Mouse (Mus musculus) MEL (cell line): ENCODE measurements around the gene Adam12. TPM values are rescaled to one million over a fixed set of nuclear protein-coding genes. Genes with fewer than 3 reads are reported as not detected.

ENCODE experiments used
- DNase-seq: peaks from one replicate; pipeline ENCODE4 v3.0.0; 2011; ENCODE audit warnings: low read depth, low spot score
- H3K27ac ChIP-seq: 2 replicates; pipeline ENCODE4 v1.5.1; 2012; ENCODE audit warnings: low read depth, mild to moderate bottlenecking, control low read depth, low read length, moderate library complexity; ENCODE audit not compliant: control insufficient read depth
- H3K27me3 ChIP-seq, 2 experiments: fragments of 150-350 bp in 1 of 2; sonication (generic) in 1 of 2; 2 replicates each; pipeline ENCODE4 v1.6.1; 2012; ENCODE audit warnings: low read length in 2 of 2, mild to moderate bottlenecking in 2 of 2, improper control_type of control experiment in 1 of 2, moderate library complexity in 1 of 2; ENCODE audit not compliant: insufficient read depth in 2 of 2, control insufficient read depth in 1 of 2
- H3K36me3 ChIP-seq, 2 experiments: 2 replicates each; pipeline ENCODE4 v1.6.1; 2012 to 2014; ENCODE audit warnings: low read length in 2 of 2, improper control_type of control experiment in 1 of 2, inconsistent platforms in 1 of 2, mild to moderate bottlenecking in 1 of 2; ENCODE audit not compliant: insufficient read depth in 2 of 2, control insufficient read depth in 1 of 2
- H3K4me1 ChIP-seq, 2 experiments: fragments of 150-350 bp in 1 of 2; sonication (generic) in 1 of 2; 2 replicates each; pipeline ENCODE4 v1.6.1; 2012; ENCODE audit warnings: low read length in 2 of 2, improper control_type of control experiment in 1 of 2, mild to moderate bottlenecking in 1 of 2; ENCODE audit not compliant: insufficient read depth in 2 of 2, control insufficient read depth in 1 of 2
- H3K4me3 ChIP-seq, 2 experiments: fragments of 150-350 bp in 1 of 2; sonication (generic) in 1 of 2; 2 replicates each; pipeline ENCODE4 v1.5.1; 2012; ENCODE audit warnings: low read depth in 2 of 2, low read length in 2 of 2, mild to moderate bottlenecking in 2 of 2, moderate library complexity in 2 of 2, control low read depth in 1 of 2, improper control_type of control experiment in 1 of 2; ENCODE audit not compliant: control insufficient read depth in 1 of 2, insufficient read depth in 1 of 2
- H3K79me2 ChIP-seq: 2 replicates; pipeline ENCODE4 v1.6.1; 2012; ENCODE audit warnings: mild to moderate bottlenecking, low read length, moderate library complexity; ENCODE audit not compliant: control insufficient read depth, poor library complexity, insufficient read depth
- H3K9ac ChIP-seq: 2 replicates; pipeline ENCODE4 v1.6.1; 2012; ENCODE audit warnings: low read depth, mild to moderate bottlenecking, control low read depth, low read length, moderate library complexity; ENCODE audit not compliant: control insufficient read depth, poor library complexity, severe bottlenecking
- H3K9me3 ChIP-seq: fragments of 150-350 bp; sonication (generic); replicated peaks from 2 replicates; pipeline ENCODE4 v1.6.1; 2012; ENCODE audit warnings: mild to moderate bottlenecking, low read length, improper control_type of control experiment, moderate library complexity; ENCODE audit not compliant: insufficient read depth
- CHD1 ChIP-seq: IDR thresholded peaks from 2 replicates; pipeline ENCODE4 v1.6.1; 2012; ENCODE audit warnings: low read depth, mild to moderate bottlenecking, inconsistent platforms, low read length, improper control_type of control experiment
- EP300 ChIP-seq, 2 experiments: IDR thresholded peaks; 2 replicates each; pipeline ENCODE4 v1.6.1; 2011; ENCODE audit warnings: improper control_type of control experiment in 2 of 2, low read length in 2 of 2, low read depth in 1 of 2, mild to moderate bottlenecking in 1 of 2
- ETS1 ChIP-seq: IDR thresholded peaks from 2 replicates; pipeline ENCODE4 v1.6.1; 2012; ENCODE audit warnings: low read depth, mild to moderate bottlenecking, inconsistent platforms, low read length, improper control_type of control experiment, moderate library complexity
- HCFC1 ChIP-seq: IDR thresholded peaks from 2 replicates; pipeline ENCODE4 v1.6.1; 2012; ENCODE audit warnings: low read depth, mild to moderate bottlenecking, inconsistent platforms, low read length, improper control_type of control experiment, moderate library complexity
- MAX ChIP-seq: IDR thresholded peaks from 2 replicates; pipeline ENCODE4 v1.6.1; 2011; ENCODE audit warnings: low read length, improper control_type of control experiment
- MAZ ChIP-seq: IDR thresholded peaks from 2 replicates; pipeline ENCODE4 v1.6.1; 2012; ENCODE audit warnings: low read depth, mild to moderate bottlenecking, inconsistent platforms, low read length, improper control_type of control experiment
- MEF2A ChIP-seq: IDR thresholded peaks from 2 replicates; pipeline ENCODE4 v1.6.1; 2014; ENCODE audit warnings: low read depth, mild to moderate bottlenecking, inconsistent platforms, low read length, improper control_type of control experiment; ENCODE audit not compliant: poor library complexity, insufficient replicate concordance, severe bottlenecking; ENCODE audit errors: extremely low read depth
- NELFE ChIP-seq: IDR thresholded peaks from 2 replicates; pipeline ENCODE4 v1.6.1; 2011; ENCODE audit warnings: low read depth, low read length, improper control_type of control experiment
- NRF1 ChIP-seq: IDR thresholded peaks from 2 replicates; pipeline ENCODE4 v1.6.1; 2014; ENCODE audit warnings: low read depth, mild to moderate bottlenecking, inconsistent platforms, low read length, improper control_type of control experiment, moderate library complexity; ENCODE audit not compliant: poor library complexity, insufficient read depth, severe bottlenecking
- POLR2A ChIP-seq, 2 experiments: IDR thresholded peaks; 2 replicates each; pipeline ENCODE4 v1.6.1; 2011 to 2012; ENCODE audit warnings: low read length in 2 of 2, mild to moderate bottlenecking in 2 of 2, control low read depth in 1 of 2, improper control_type of control experiment in 1 of 2, low read depth in 1 of 2, moderate library complexity in 1 of 2; ENCODE audit not compliant: control insufficient read depth in 1 of 2, insufficient read depth in 1 of 2, poor library complexity in 1 of 2
- POLR2AphosphoS2 ChIP-seq: IDR thresholded peaks from 2 replicates; pipeline ENCODE4 v1.6.1; 2011; ENCODE audit warnings: low read length, improper control_type of control experiment
- RCOR1 ChIP-seq: IDR thresholded peaks from 2 replicates; pipeline ENCODE4 v1.6.1; 2012; ENCODE audit warnings: low read depth, mild to moderate bottlenecking, inconsistent platforms, low read length, improper control_type of control experiment
- TAL1 ChIP-seq: IDR thresholded peaks from 2 replicates; pipeline ENCODE4 v1.6.1; 2012; ENCODE audit warnings: mild to moderate bottlenecking, inconsistent platforms, low read length, moderate library complexity, mixed read lengths
- TBP ChIP-seq: IDR thresholded peaks from 2 replicates; pipeline ENCODE4 v1.8.0; 2011; ENCODE audit warnings: low read depth, low read length, improper control_type of control experiment
- UBTF ChIP-seq: IDR thresholded peaks from 2 replicates; pipeline ENCODE4 v1.6.1; 2012; ENCODE audit warnings: low read depth, mild to moderate bottlenecking, inconsistent platforms, low read length, improper control_type of control experiment, moderate library complexity, borderline replicate concordance; ENCODE audit not compliant: insufficient read depth
- USF1 ChIP-seq: IDR thresholded peaks from 2 replicates; pipeline ENCODE4 v1.6.1; 2014; ENCODE audit warnings: low read depth, mild to moderate bottlenecking, inconsistent platforms, low read length, improper control_type of control experiment, moderate library complexity
- ZMIZ1 ChIP-seq: IDR thresholded peaks from 2 replicates; pipeline ENCODE4 v1.6.1; 2012; ENCODE audit warnings: low read depth, mild to moderate bottlenecking, inconsistent platforms, low read length, improper control_type of control experiment, moderate library complexity
- ZNF384 ChIP-seq: IDR thresholded peaks from 2 replicates; pipeline ENCODE4 v1.6.1; 2012; ENCODE audit warnings: low read depth, mild to moderate bottlenecking, inconsistent platforms, low read length, improper control_type of control experiment
- polyA plus RNA-seq, 2 experiments: library from polyadenylated mRNA; stranded (reverse) in 1 of 2; unstranded in 1 of 2; fragments of >175 nt in 1 of 2; fragments of >200 nt in 1 of 2; gene quantifications; 2 replicates each; pipeline versions ENCODE4 v1.2.1 to v1.2.4; 2012; ENCODE audit warnings: low replicate concordance in 2 of 2, low read depth in 1 of 2; ENCODE audit not compliant: insufficient read length in 2 of 2, insufficient read depth in 1 of 2, missing spikeins in 1 of 2
- total RNA-seq: library from RNA; depleted of rRNA; stranded (reverse); fragments of 300-350 nt; gene quantifications from 2 replicates; pipeline ENCODE4 v1.2.3, GENCODE M21; 2012

Gene Adam12
- total and polyA plus RNA-seq, 3 experiments: not detected

DNA sequence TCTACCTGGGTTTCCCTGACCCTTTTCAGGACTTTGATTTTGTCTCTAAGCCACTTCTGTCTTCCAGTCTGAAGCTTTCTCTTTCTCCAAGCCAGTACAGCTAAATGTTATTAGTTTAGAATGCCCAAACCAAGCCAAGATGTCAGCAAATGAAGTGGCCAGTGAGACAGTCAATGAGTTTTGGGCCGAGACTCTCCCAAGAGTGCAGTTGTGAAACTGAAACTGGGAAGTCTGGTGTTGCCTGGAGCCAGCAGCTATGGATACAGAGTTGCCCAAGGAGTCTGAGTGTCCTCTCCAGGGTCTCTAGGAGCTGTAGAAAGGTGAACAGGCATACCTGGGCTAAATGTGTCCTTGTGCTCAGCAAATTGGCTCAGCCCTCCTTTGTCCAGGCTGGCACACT, 260.9 kb downstream of the Adam12 start:
- H3K79me2 ChIP-seq: no peaks in the 10 kb centered on the region
- H3K36me3 ChIP-seq: no peaks in the 10 kb centered on the region
- H3K27me3 ChIP-seq: no peaks in the 10 kb centered on the region
- no peak overlapping the region for H3K9ac ChIP-seq
- H3K4me1 ChIP-seq: no peaks in the 10 kb centered on the region
- no peak for DNase-seq
- no peak overlapping the region for H3K27ac ChIP-seq
- TF ChIP-seq ZMIZ1: no peak
- no peak for TF ChIP-seq TBP
- no peak for TF ChIP-seq MEF2A
- no peak for TF ChIP-seq ZNF384
- no peak for TF ChIP-seq MAX
- TF ChIP-seq HCFC1: no peak
- H3K4me3 ChIP-seq: no peak overlapping the region
- H3K9me3 ChIP-seq: no peaks in the 10 kb centered on the region

DNA sequence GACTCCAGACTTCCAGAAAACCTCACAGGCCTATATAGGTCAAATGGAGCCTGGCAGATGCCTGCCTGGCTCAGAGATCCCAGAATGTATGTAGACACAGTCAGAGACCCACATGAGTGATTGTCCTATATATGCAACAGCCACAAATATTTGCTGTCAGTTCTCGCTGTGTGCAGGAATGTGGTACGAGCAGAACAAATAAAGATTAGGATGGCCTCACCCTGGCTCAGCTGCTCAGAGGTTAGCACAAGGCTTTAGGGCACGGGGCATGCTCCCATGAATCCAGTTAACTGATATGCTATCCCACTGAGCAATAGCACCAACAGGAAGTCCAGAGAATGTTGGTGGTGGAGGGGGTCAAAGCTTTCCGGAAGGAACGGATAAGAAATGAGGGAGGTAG, 261.5 kb downstream of the Adam12 start:
- H3K4me1 ChIP-seq: no peaks in the 10 kb centered on the region
- no peaks in the 10 kb centered on the region for H3K36me3 ChIP-seq
- H3K4me3 ChIP-seq: no peak overlapping the region
- no peak overlapping the region for H3K9ac ChIP-seq
- H3K9me3 ChIP-seq: no peaks in the 10 kb centered on the region
- no peak overlapping the region for H3K27ac ChIP-seq
- TF ChIP-seq TAL1 (no peak), POLR2A (IDR thresholded peaks at IDR 0.05; ENCODE audit: control insufficient read depth in 1 of 2, insufficient read depth in 1 of 2, low read depth in 1 of 2, low read length in 2 of 2, poor library complexity in 1 of 2) (no peak), ZMIZ1 (no peak), MAX (no peak), MAZ (no peak), RCOR1 (no peak), EP300 (IDR thresholded peaks at IDR 0.05; ENCODE audit: low read depth in 1 of 2, low read length in 2 of 2) (no peak), ETS1 (no peak), USF1 (no peak), ZNF384 (no peak), TBP (no peak), NELFE (no peak), NRF1 (no peak), UBTF (no peak), CHD1 (no peak), MEF2A (no peak), POLR2AphosphoS2 (no peak)
- H3K27me3 ChIP-seq: no peaks in the 10 kb centered on the region
- DNase-seq: no peak
- H3K79me2 ChIP-seq: no peaks in the 10 kb centered on the region
